Mouse (Mus musculus): ENCODE results near the gene Mgat3. TPM values are rescaled to one million over a fixed set of nuclear protein-coding genes. Genes with fewer than 3 reads are reported as not detected.

The Mgat3 gene
- polyA plus RNA-seq, 1 experiment from 2014 or later = 9.4 TPM

- Histone ChIP-seq H3K9me3 (ENCODE audit: low read length) (no peaks in the 10 kb centered on the region), H3K4me1 (ENCODE audit: insufficient read depth, low read length) (peaks cover 16% of the 10 kb centered on the region), H3K9ac (replicated peaks; ENCODE audit: low read length) (no peak overlapping the region), H3K27ac (ENCODE audit: low read length) (peak overlapping the region; percentile 75), H3K27me3 (ENCODE audit: insufficient read depth, low read length) (no peaks in the 10 kb centered on the region), H3K4me3 (ENCODE audit: low read length) (no peak overlapping the region), H3K4me2 (replicated peaks; ENCODE audit: low read depth, low read length) (no peak overlapping the region), H3K36me3 (ENCODE audit: insufficient read depth, low read length) (no peaks in the 10 kb centered on the region)
- ATAC-seq (ENCODE audit: low FRiP score, low TSS enrichment) = peak; percentile 64; the same call in 1 of the 2 replicates
- 51% methylated on average over 8 of the region's 8 CpGs for WGBS
Observed at GRCm38 (mm10) chr15:80191585-80192245, 18.2 kb downstream of the Mgat3 start.

- no peaks in the 10 kb centered on the region for H3K9me3 ChIP-seq (ENCODE audit: low read length)
- H3K4me2 ChIP-seq (replicated peaks; ENCODE audit: low read depth, low read length) = no peak overlapping the region
- H3K9ac ChIP-seq (replicated peaks; ENCODE audit: low read length) = no peak overlapping the region
- WGBS = 91% methylated on average over 5 of the region's 6 CpGs
- peak overlapping the region; percentile 75 for H3K27ac ChIP-seq (ENCODE audit: low read length)
- ATAC-seq (ENCODE audit: low FRiP score, low TSS enrichment) = no peak
- no peaks in the 10 kb centered on the region for H3K27me3 ChIP-seq (ENCODE audit: insufficient read depth, low read length)
- H3K4me1 ChIP-seq (ENCODE audit: insufficient read depth, low read length) = peaks cover 16% of the 10 kb centered on the region
- no peaks in the 10 kb centered on the region for H3K36me3 ChIP-seq (ENCODE audit: insufficient read depth, low read length)
- no peak overlapping the region for H3K4me3 ChIP-seq (ENCODE audit: low read length)
Observed at GRCm38 (mm10) chr15:80192246-80192585, 18.7 kb downstream of the Mgat3 start.

GRCm38 (mm10) chr15:80192847-80193246 is 19.3 kb downstream of the Mgat3 start:
- no peaks in the 10 kb centered on the region for H3K27me3 ChIP-seq (ENCODE audit: insufficient read depth, low read length)
- no peak overlapping the region for H3K4me3 ChIP-seq (ENCODE audit: low read length)
- H3K9me3 ChIP-seq (ENCODE audit: low read length) = peaks cover under 1% of the 10 kb centered on the region
- H3K9ac ChIP-seq (replicated peaks; ENCODE audit: low read length) = no peak overlapping the region
- H3K4me1 ChIP-seq (ENCODE audit: insufficient read depth, low read length) = peaks cover 16% of the 10 kb centered on the region
- no peak overlapping the region for H3K27ac ChIP-seq (ENCODE audit: low read length)
- WGBS = 72% methylated on average over 7 of the region's 7 CpGs
- ATAC-seq (ENCODE audit: low FRiP score, low TSS enrichment) = no peak
- no peaks in the 10 kb centered on the region for H3K36me3 ChIP-seq (ENCODE audit: insufficient read depth, low read length)
- no peak overlapping the region for H3K4me2 ChIP-seq (replicated peaks; ENCODE audit: low read depth, low read length)

- Histone ChIP-seq H3K27ac (ENCODE audit: low read length) (no peak overlapping the region), H3K36me3 (ENCODE audit: insufficient read depth, low read length) (no peaks in the 10 kb centered on the region), H3K9ac (replicated peaks; ENCODE audit: low read length) (no peak overlapping the region), H3K4me1 (ENCODE audit: insufficient read depth, low read length) (no peaks in the 10 kb centered on the region), H3K9me3 (ENCODE audit: low read length) (peaks cover 3% of the 10 kb centered on the region), H3K4me3 (ENCODE audit: low read length) (no peak overlapping the region), H3K4me2 (replicated peaks; ENCODE audit: low read depth, low read length) (no peak overlapping the region), H3K27me3 (ENCODE audit: insufficient read depth, low read length) (no peaks in the 10 kb centered on the region)
- ATAC-seq (ENCODE audit: low FRiP score, low TSS enrichment) = no peak
- WGBS = 83% methylated on average over 2 of the region's 2 CpGs
Observed at GRCm38 (mm10) chr15:80199556-80199955, 26.0 kb downstream of the Mgat3 start.

- Histone ChIP-seq H3K4me1 (ENCODE audit: insufficient read depth, low read length) (no peaks in the 10 kb centered on the region), H3K36me3 (ENCODE audit: insufficient read depth, low read length) (no peaks in the 10 kb centered on the region), H3K27me3 (ENCODE audit: insufficient read depth, low read length) (no peaks in the 10 kb centered on the region), H3K9ac (replicated peaks; ENCODE audit: low read length) (no peak overlapping the region), H3K9me3 (ENCODE audit: low read length) (peaks cover 3% of the 10 kb centered on the region), H3K4me2 (replicated peaks; ENCODE audit: low read depth, low read length) (no peak overlapping the region), H3K4me3 (ENCODE audit: low read length) (no peak overlapping the region), H3K27ac (ENCODE audit: low read length) (no peak overlapping the region)
- WGBS = 79% methylated on average over 6 of the region's 6 CpGs
- ATAC-seq (ENCODE audit: low FRiP score, low TSS enrichment) = no peak
Observed at GRCm38 (mm10) chr15:80202111-80202775, 28.7 kb downstream of the Mgat3 start.

- WGBS = 25% methylated on average over 4 of the region's 4 CpGs
- H3K4me1 ChIP-seq (ENCODE audit: insufficient read depth, low read length) = 0 out of 2 replicates have a peak, but pooled peaks cover under 1% of the 10 kb centered on the region
- no peaks in the 10 kb centered on the region for H3K9me3 ChIP-seq (ENCODE audit: low read length)
- no peaks in the 10 kb centered on the region for H3K36me3 ChIP-seq (ENCODE audit: insufficient read depth, low read length)
- no peak overlapping the region for H3K9ac ChIP-seq (replicated peaks; ENCODE audit: low read length)
- no peaks in the 10 kb centered on the region for H3K27me3 ChIP-seq (ENCODE audit: insufficient read depth, low read length)
- no peak; the same call in 1 of the 2 replicates for ATAC-seq (ENCODE audit: low FRiP score, low TSS enrichment)
- H3K27ac ChIP-seq (ENCODE audit: low read length) = no peak overlapping the region
- no peak overlapping the region for H3K4me3 ChIP-seq (ENCODE audit: low read length)
- H3K4me2 ChIP-seq (replicated peaks; ENCODE audit: low read depth, low read length) = no peak overlapping the region
Observed at GRCm38 (mm10) chr15:80203406-80203805, 29.9 kb downstream of the Mgat3 start.

- Histone ChIP-seq H3K4me3 (ENCODE audit: low read length) (no peak overlapping the region), H3K9me3 (ENCODE audit: low read length) (no peaks in the 10 kb centered on the region), H3K4me2 (replicated peaks; ENCODE audit: low read depth, low read length) (no peak overlapping the region), H3K9ac (replicated peaks; ENCODE audit: low read length) (no peak overlapping the region), H3K36me3 (ENCODE audit: insufficient read depth, low read length) (no peaks in the 10 kb centered on the region), H3K27me3 (ENCODE audit: insufficient read depth, low read length) (no peaks in the 10 kb centered on the region), H3K27ac (ENCODE audit: low read length) (no peak overlapping the region), H3K4me1 (ENCODE audit: insufficient read depth, low read length) (0 out of 2 replicates have a peak, but pooled peaks cover 5% of the 10 kb centered on the region)
- 87% methylated on average over 3 of the region's 3 CpGs for WGBS
- no peak for ATAC-seq (ENCODE audit: low FRiP score, low TSS enrichment)
Observed at GRCm38 (mm10) chr15:80206057-80206565, 32.6 kb downstream of the Mgat3 start.

GRCm38 (mm10) chr15:80208446-80208845 is 34.9 kb downstream of the Mgat3 start:
- no peaks in the 10 kb centered on the region for H3K27me3 ChIP-seq (ENCODE audit: insufficient read depth, low read length)
- WGBS = 12% methylated on average over 4 of the region's 4 CpGs
- H3K9ac ChIP-seq (replicated peaks; ENCODE audit: low read length) = no peak overlapping the region
- ATAC-seq (ENCODE audit: low FRiP score, low TSS enrichment) = no peak
- no peaks in the 10 kb centered on the region for H3K9me3 ChIP-seq (ENCODE audit: low read length)
- H3K4me2 ChIP-seq (replicated peaks; ENCODE audit: low read depth, low read length) = no peak overlapping the region
- no peak overlapping the region for H3K4me3 ChIP-seq (ENCODE audit: low read length)
- peaks cover 7% of the 10 kb centered on the region; the same call in 1 of the 2 replicates for H3K36me3 ChIP-seq (ENCODE audit: insufficient read depth, low read length)
- H3K4me1 ChIP-seq (ENCODE audit: insufficient read depth, low read length) = 0 out of 2 replicates have a peak, but pooled peaks cover 5% of the 10 kb centered on the region
- peak overlapping the region; percentile 34; the same call in 1 of the 2 replicates for H3K27ac ChIP-seq (ENCODE audit: low read length)

- Histone ChIP-seq H3K4me1 (ENCODE audit: insufficient read depth, low read length) (0 out of 2 replicates have a peak, but pooled peaks cover 2% of the 10 kb centered on the region), H3K9ac (replicated peaks; ENCODE audit: low read length) (no peak overlapping the region), H3K4me2 (replicated peaks; ENCODE audit: low read depth, low read length) (no peak overlapping the region), H3K4me3 (ENCODE audit: low read length) (no peak overlapping the region), H3K27me3 (ENCODE audit: insufficient read depth, low read length) (no peaks in the 10 kb centered on the region), H3K9me3 (ENCODE audit: low read length) (no peaks in the 10 kb centered on the region), H3K27ac (ENCODE audit: low read length) (no peak overlapping the region), H3K36me3 (ENCODE audit: insufficient read depth, low read length) (peaks cover 7% of the 10 kb centered on the region; the same call in 1 of the 2 replicates)
- ATAC-seq (ENCODE audit: low FRiP score, low TSS enrichment) = no peak
Observed at GRCm38 (mm10) chr15:80213688-80214087, 40.2 kb downstream of the Mgat3 start.
